Mouse (Mus musculus) ovary, postnatal 10 days (tissue): ENCODE data around the gene Ets1.

ENCODE experiments used
- DNase-seq: peaks from one replicate; pipeline ENCODE4 v3.0.0; 2022; ENCODE audit warnings: low spot score

The Ets1 gene

GRCm38 (mm10) chr9:32764374-32764773, 128.4 kb downstream of the Ets1 start:
- DNase-seq: no peak

- DNase-seq: no peak
Measured at GRCm38 (mm10) chr9:32765123-32765522, 129.1 kb downstream of the Ets1 start.

GRCm38 (mm10) chr9:32778866-32779265, 142.8 kb downstream of the Ets1 start:
- DNase-seq: no peak

GRCm38 (mm10) chr9:32782391-32783092, 146.5 kb downstream of the Ets1 start:
- DNase-seq: no peak

GRCm38 (mm10) chr9:32787091-32787490, 151.1 kb downstream of the Ets1 start:
- DNase-seq: no peak

- no peak for DNase-seq
Measured at GRCm38 (mm10) chr9:32787615-32788014, 151.6 kb downstream of the Ets1 start.

GRCm38 (mm10) chr9:32789306-32789705, 153.3 kb downstream of the Ets1 start:
- DNase-seq: no peak

GRCm38 (mm10) chr9:32791699-32792098, 155.7 kb downstream of the Ets1 start:
- DNase-seq: no peak

GRCm38 (mm10) chr9:32798171-32798570, 162.2 kb downstream of the Ets1 start:
- DNase-seq: no peak

GRCm38 (mm10) chr9:32806106-32806505, 170.1 kb downstream of the Ets1 start:
- no peak for DNase-seq
